Mouse (Mus musculus) right cerebral cortex, postnatal 4 days (tissue): ENCODE measurements around the gene Carmil1.

Experiments
- DNase-seq: peaks from one replicate; pipeline ENCODE4 v3.0.0-alpha.2; 2022

Gene Carmil1

DNA sequence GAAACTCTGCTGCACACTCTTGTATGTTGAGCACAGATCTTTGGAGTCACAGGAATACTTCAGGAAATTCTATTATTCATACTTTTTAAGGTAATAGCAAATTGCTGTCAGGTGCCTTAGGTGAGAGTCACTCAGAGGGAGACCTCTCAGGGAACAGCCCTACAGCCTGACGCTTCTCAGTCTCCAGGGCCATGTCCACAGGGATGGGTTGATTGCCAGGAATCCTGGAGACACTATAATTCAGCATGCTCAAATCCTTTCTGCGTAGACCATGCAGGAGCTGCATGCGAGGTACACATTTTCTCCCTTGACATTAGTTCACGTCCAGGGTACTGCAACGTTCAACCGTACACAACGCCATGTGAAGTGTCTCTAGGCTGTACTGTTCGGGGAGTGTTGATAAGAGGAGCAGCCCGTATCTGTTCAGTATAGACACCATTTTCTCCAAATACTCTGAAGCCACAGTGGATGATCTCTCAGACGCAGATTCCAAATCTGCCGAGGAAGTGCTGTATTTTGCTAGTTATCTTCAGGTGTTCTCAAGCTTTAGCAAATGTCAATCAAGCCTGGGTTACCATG, 180.0 kb downstream of the Carmil1 start:
- DNase-seq, result no peak

DNA sequence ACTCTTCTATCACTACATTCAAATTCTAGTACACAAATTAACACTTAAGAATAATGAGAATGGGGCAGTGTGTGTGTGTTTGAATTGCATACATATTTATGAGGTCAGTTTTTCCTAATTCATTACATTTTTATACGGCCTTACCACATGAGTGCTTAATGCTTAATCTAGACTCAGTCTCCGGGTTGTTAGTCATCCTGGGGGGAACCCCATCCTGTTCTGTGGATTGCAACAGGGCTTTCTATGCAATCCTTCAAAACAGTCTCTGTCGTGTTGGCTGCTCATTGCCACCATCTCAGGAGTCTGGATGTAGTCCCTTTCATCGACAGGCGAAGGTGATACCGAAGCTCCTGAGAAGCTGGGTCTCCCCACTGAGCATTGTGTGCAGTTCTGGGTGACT, 184.0 kb downstream of the Carmil1 start:
- no peak for DNase-seq

DNA sequence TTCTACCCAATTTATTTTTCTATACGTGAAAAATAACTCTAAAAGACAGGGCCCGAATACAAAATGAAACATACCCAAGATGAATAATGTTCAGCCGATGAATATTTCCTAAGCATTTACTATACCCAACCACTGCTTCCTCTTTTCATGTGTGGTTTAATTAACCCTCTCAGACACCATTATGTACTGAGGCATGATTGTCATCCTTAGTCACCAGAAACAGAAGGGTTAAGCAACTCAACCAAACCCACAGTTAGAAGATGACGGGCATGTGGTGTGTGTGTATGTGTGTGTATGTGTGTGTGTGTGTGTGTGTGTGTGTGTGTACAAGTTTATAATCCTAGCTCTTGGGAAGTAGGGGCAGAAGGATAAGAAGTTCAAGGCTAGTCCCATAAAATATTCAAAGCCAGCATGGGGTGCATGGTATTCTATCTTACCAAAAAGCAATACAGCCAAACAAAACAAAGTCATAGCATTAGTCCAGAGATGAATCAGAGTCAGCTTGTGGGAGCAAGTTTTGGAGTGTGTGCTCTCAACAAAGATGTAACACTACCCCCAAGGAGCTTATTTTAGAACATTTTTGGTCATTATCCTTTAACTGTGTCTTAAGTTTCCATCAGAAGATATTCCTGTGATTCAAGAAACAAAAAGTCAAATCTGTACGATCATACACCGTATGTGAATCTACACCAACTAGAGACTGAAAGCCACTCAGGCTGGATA, 185.6 kb downstream of the Carmil1 start:
- DNase-seq, result no peak

DNA sequence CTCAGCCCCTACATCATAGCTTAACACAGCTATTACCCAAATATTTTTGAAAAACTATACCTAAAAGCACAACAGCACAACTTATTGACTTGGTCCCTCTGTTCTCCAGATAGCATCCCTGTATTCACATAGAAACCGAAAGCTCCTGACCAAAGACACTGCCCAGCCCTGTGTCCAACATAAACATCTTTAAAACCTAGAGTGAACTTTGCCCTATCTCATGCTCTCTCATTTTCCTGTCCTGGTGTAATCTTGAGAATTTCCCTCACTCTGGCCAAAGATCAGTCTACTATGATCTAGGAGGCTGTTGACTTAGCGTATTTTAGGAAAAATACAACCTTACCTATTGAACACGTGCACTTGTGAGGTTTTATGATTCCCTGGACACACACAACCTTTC, 187.5 kb downstream of the Carmil1 start:
- DNase-seq, result no peak

DNA sequence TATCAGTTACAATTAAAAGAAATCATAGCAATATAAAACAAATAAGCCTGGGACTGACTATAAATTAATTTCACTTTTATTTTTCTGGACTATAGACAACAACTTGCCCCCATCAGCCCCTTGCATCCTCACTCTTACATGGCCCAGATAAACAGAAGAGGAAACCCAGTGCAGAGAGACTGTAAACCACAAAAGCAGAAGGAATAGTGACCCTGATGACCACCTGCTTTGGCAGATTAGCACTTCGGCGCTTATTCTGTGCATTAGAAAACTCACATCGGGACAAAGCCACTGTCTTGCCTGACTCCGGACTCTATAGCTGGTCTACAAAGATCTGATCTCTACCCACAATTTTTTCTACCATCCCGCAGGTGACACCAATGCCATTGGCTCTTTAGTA, 188.5 kb downstream of the Carmil1 start:
- no peak for DNase-seq

DNA sequence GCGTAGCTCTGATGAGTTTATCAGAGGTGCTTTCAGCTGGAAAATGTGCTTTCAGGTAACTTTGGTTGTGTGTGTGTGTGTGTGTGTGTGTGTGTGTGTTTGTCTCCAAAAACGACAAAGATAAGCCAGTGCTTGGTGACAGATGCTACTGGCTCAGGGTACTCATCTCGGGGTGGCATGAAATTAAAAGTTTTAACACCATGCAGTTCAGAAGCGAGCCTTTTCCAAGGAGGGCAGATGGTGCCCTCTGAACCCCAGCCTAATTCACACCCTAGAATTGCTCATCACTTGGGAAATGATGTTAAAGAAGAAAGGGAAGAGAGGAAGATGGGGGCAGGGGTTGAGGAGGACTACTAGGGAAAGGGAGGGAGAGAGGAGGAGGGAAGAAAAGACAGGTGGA, 198.4 kb downstream of the Carmil1 start:
- no peak for DNase-seq

DNA sequence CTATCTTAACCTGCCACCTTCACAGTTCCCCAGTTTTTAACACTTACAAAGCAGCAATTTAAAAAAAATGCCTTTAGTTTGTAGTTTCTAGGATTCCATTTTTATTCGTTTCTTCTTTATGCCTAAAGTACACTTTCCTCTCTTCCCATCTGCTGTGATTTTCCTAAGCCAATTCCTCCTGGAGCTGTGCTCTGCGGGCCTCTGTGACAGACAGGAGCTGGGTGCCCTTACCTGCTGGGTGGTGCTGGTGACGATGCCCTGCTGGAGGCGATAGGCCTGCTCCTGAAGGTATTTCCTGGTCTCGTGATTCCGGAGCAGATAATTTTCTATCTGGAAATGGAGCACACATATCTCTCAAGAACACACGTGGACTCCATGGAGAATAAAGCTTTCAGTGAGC, 198.9 kb downstream of the Carmil1 start:
- no peak for DNase-seq

DNA sequence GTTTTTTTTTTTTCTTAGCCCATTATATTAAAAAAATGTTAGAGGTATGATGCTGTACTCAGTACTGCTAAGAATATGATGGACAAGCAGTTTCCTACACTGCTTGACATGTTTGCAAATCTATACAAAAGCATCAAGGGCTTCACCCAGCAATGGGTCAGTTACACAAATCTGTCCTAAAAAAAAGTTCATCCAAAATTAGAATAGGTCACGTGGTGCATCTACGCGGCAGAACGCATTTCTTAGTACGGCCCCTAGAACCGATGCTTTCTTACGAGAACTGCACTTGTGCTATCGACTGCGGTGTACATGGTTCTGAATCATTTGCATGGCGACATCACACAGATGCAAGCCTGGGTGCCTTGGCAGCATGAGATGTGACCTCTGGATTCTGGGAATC, 208.0 kb downstream of the Carmil1 start:
- DNase-seq, result no peak

DNA sequence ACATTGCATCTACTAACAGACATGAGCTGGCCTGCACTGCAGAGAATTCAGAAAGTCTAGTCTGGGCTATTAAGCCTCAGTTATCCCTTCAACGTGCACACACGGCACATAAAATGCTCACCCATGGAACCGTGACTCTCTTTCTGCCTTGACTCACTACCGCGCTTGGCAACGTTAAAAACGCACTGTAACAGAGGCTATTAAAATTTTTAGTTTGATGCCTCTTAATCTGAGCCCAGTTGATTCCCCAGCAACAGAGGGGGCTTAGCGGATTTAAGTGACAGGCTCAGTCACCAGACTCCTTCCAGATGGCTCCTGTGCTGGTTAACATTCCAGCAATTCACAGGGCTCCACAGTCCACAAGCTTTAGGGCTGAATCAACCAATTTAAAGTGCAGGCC, 213.0 kb downstream of the Carmil1 start:
- no peak for DNase-seq

DNA sequence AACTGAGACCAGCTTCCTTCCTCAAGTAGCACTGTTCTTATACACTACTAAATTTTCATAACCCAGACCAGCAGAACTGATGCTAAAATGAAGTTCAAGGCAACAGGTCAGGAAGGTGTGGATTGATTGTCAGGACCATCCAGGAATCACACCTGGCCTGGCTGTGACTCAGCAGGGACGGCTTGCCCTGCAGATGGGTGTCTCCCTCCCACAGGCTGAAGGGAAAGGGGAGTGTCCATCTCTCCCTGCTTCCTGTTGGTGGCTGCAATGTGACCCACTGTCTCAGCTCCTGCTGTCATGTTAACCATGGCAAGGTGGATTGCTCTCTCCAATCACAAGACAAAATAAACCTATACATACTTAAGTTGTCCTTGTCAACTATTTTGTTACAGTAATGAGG, 215.1 kb downstream of the Carmil1 start:
- DNase-seq, result no peak

DNA sequence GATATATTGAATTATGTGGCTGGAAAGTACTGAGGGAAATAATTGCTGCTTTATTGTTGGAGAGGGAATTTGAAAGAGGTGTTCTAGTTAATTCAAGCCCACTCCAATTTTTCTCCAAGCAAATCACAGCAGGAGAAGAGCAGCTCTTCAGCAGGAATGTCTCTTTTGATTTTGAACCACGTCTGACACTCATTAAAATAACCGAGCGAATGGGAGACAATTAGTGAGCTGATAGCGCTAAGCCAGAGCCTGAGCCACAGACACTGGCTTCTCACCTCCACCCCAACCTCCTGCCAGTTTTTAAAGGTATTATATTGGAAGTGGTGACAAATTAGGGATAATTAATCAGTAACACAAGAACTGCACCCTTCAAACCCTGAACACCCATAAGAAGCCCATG, 217.8 kb downstream of the Carmil1 start:
- no peak for DNase-seq

DNA sequence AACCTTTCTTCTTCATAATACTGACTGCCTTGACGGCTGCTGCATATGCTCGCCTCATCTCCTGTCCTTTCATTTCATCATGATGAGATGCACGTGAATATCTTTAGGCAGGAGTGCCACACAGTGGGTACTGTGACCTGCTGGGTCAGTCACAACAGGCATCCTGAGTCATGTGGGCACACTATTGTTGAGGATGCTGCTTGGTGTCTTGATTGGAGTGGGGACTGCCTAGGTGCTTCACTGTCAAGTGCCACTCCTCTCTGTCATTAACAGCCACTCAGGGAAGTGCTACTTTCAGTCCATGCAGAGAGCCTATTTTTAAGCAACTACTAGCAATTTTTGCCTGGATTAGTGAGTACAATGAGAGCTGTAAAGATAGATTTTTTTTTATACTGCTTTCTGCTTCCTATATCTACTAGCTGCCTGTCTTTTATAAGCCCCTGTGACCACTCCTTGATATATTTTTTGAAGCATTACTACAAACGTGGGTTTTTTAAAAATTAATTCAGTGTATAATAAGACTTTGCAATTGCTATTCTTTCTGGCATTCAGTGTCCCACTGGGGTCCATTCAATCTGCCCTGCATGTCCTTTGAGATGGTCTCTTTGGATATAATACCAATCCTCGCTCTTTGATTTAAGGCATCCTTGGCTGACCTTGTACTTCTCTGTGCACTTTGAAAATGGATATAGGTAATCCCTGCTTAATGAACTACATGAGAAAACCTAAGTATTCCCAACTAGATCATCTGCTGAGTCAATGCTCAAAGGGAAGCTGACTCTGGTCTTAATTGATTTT, 225.3 kb downstream of the Carmil1 start:
- DNase-seq, result no peak

DNA sequence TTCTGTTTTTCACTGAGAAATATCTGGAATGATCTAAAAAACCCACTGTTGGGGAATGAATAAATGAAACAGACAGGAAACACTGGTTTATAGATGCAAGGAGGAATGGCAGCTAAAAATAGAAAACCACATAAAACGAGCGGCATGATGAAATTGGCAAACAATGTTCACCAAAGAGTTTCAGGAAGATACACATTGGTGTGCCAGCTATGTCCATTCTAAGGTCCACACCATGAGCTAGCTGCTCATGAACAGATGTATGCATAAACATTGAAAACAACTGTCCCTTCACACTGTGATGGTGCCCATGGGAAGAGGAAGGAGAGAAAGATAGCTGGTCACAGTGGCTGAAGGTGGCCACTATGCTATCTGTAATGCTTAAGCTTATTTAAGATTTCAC, 229.1 kb downstream of the Carmil1 start:
- DNase-seq, result no peak

DNA sequence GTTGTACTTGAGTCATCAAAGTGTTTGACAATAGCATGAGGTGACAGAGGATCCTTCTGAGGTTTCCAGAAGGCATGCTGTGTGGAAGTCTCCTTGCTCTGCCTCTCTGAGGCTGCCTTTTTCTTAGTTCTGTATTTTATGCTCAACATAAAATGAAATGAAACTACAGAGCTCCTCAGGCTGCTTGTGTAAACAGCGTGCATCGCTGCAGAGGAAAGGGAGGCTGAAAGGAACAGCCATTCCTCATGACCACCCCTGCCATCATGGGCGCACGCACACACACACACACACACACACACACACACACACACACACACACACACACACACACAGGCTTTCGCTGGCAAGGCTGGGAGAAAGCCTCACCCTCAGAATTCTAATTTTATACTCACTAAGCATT, 230.3 kb downstream of the Carmil1 start:
- DNase-seq, result peak; percentile 30

DNA sequence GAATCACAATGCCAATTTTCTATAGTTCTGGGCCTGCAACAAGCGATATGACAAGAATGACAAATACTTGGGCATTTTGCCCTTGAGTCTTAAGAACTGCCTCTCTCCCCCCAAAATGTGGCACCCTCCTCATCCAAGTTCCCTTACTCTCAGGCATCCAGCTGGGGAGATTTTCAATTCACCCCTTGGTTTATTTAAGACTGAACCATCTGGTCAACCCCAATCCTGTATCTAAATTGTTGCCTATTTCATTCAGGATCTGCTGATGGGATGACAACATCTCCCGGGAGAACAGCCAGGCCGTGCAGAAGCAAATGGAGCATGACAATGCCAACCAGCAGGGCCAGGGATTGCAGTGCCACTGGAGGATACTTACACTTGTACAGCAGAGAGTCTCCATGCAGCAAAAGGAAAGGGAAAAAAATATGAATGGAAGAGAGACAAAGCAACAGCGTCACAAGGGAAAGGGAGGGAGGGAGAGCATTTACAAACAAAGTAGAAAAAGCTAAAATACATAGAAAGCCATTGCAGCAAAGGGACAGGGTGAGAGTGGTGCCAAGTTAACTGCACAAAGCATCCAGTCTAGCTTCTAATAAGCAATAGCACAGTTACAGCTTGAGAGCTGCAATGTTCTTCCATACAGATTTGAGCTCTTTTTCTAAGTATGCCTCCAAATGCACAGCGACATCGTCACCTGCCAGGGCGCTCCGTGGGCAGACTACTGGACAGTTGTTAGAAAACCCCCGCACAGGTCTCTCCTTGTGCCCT, 231.1 kb downstream of the Carmil1 start:
- peak; percentile 68 for DNase-seq

DNA sequence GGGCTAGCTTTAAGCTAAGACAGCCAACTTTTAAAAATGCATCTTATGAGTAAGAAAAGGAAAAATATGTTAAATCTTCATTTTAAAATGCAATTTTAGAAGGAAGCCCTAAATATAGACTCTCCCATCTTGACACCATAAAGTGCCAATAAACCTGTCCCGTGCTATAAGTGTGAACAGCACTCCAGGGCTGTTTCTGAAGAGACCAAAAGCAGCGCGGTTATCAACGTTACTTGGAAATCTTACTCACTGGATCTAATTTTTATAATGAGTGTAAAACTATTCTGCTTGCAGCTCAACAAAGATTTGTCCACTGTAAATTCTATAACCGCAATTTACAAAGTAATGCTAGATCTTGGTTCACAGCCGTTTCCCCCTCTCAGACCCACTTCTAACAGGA, 232.0 kb downstream of the Carmil1 start:
- no peak for DNase-seq

DNA sequence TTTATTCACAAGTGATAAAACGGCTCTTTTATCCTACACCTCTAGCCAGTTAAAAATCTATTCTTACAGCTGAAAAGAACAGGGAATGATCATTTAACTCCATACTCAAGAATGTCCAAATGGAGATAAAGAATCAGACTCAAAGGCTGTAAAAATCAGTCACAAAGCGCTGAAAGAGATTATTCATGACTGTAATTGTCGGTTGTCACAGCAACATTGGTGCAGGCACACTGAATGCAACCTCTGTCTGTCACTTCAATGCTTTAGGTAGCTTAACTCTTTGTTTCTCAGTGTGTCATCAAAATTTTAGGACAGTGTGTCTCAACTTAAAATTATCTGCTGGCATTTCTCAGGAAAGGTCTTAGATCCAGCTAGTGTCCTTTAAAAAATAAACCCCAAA, 235.3 kb downstream of the Carmil1 start:
- no peak for DNase-seq

DNA sequence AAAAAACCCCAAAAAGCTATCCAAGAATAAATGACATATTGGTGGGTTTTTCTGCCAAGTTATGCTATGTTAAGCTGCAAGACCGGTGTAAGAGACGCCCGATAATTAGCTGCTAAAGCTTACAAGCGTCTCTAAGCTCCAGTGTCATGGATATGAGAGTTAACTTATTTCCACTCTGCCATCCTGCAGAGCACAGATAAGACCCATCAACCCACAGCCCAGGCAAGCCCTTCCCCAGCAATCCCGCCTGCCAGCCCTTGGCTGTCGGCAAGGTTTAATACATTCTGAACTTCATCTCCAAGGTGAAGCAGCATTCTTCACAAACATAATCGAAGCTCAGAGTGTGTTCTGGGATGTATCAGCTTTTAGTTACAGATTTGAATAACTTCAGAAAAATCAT, 240.4 kb downstream of the Carmil1 start:
- no peak for DNase-seq

DNA sequence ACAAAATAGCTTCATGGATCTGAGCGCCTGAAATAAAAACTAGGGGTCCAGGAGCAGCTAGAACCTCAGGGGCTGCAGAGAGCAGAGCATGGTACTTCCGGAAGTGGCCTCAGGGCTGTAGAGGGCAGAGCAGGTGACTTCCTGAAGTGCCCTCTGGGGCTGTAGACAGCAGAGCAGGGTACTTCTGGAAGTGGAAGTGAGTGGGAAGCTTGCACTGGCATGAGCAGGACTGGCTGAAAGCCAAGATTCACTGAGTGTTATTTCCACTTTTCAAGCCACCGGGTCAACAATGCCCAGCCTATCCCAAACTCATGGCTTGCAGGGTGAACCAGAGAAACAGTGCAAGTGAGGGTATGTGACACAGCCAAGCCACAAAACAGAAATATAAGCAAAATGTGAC, 243.1 kb downstream of the Carmil1 start:
- no peak for DNase-seq

DNA sequence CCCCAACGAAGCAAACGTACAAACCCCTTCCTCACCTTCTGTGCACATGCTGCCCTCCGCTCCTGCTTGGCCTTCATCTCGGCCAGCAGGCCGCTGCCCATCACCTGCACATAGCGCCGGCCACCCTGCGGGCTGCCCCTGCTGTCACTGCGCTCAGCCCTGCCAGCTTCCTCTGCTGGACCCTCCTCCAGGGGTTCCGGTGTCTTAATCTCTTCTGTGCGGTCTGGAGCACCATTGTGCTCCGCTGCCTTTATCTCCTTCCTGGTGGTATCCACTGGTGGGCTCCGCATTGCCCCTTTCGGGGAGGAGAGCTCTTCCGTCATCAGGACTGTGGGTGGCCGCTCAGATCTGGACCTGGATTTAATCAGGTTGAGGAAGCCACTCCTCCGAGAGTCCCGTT, 244.4 kb downstream of the Carmil1 start:
- DNase-seq, result no peak

DNA sequence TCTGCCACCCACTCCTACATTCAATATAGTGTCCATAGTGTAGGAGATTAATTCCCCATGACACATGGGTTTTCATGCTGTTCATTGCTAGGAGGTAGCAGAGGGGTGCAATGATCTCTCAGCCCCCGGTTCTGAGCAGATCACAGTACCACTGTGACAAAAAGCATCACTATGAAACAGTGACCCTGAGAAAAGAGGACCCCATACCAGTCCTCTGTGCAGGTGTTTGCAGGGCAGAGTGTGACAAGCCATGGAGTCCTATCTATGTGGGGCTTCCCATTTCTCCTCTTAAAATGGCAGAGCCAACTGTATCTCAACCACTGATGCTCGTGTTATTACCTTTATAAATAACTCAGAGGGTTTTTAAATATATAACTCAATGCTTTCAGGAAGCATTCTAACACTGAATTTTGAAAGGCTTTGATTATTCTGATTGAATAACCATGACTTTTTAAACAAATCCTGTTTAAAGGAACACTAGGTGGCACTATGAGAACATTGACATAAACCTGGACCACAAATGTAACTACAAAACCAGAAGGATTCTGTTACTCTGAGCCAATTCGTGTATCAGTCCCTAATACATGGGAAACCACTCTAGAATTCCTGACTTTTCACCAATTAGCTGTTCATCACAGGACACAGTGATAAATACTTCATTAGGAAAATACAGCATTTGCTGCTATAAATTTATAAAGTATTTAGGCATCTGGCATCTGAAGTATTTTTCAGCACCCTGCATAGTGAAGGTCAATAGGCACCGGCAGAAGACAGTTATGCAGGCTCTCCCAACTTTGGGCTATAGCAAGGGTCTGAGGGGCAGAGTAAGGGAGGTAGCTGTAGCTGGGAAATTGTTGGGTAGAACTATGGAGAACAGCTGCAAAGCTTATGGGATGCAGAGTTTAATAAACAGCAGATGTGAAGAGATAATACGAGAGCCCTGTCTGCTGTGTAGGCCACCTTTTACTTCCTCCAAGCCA, 253.1 kb downstream of the Carmil1 start:
- DNase-seq, result no peak

DNA sequence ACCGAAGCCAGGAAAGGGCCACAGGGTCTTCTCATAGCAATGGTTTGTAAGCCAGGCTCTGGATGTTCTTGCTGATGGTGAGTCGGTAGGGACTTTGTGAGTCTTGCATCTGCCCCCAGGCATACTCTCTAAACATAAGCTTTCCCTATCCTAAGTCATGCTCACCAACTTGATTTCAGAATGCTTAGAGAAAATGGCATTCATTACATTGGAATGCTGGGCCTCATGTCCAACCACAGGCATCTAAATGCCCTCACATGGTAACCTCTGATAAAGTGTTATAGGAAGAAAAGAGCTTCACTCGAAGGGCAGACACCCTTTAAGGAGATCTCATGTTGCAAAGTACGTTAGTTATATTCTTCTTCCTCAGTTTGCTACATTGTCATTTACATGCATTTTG, 262.1 kb downstream of the Carmil1 start:
- no peak for DNase-seq
